Mouse (Mus musculus): ENCODE measurements around the gene Zfp982. TPM values are rescaled to one million over a fixed set of nuclear protein-coding genes. Genes with fewer than 3 reads are reported as not detected.
"Not testable (repeated sequence)": the region's sequence is repeated elsewhere in the genome, so short reads cannot be mapped to it uniquely, and the experiment has no call there.

Zfp982 gene
- 0.73 TPM in 1 of 2 replicates, not detected in the other for polyA plus RNA-seq (2012; ENCODE audit: insufficient read depth, insufficient read length, missing spikeins)

- H3K27ac ChIP-seq (ENCODE audit: insufficient read depth, low read depth, low read length); H3K4me3 ChIP-seq (ENCODE audit: insufficient read depth, low read length); H3K4me1 ChIP-seq (ENCODE audit: control insufficient read depth, insufficient read depth, low read length): not testable (repeated sequence)
Observed at GRCm38 (mm10) chr4:147492117-147492516, at the start of gene Zfp982. Gene Zfp982 (plus strand): TSS chr4:147492417.

DNA sequence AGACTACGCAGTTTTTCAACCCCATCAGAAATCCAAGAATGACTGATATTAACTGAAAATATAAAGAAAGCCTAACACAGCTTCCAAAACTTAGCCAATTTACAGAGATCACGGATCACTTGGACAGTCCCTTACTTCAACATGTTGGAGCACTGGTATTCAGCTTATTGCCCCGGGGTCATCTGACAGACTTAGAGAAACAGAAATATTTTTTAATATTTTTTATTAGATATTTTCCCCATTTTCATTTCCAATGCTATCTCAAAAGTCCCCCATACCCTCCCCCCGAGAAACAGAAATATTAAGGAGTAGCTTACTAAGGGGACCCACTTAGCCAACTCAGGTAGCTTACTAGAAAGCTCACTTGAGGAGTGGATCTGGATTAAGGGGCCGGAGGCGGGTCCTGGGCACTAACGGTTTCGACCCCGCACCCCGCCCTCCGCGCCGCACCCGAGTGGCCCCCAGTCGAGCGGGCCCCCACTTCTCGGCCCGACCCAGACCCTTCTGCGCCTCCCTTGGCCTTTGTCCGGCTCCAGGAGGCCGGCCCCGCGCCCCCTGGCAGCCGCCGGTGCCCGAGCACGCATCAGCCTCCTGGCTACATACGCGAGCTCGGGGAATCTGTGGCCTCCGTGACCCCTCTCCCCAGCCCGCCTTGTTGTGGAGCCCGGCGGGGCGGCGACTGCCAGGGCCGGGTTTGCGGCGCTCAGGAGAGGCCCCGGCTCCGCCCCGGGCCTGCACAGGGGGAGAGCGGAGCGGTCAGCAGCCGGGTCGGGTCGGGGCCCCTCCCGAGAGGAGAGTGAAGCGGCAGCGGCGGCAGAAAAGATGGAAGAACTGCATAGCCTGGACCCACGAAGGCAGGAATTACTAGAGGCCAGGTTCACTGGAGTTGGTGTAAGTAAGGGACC, 49.3 kb upstream of the Zfp982 start:
- H3K27ac ChIP-seq (ENCODE audit: insufficient read depth, low read depth, low read length); H3K4me3 ChIP-seq (ENCODE audit: insufficient read depth, low read length): not testable (repeated sequence)

DNA sequence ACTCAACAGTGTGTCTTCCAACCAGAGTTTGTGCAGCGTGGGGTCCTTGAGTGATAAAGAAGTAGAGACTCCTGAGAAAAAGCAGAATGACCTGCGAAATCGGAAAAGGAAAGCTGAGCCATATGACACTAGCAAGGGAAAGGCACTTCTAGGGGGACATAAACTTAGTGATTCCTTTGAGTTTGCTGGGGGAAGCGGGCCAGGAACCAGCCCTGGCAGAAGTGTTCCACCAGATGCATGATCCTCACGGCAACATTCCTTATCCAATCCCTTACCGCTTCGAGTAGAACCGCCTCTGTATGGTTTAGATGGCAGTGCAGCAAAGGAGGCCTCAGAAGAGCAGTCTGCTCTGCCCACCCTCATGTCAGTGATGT, 48.7 kb upstream of the Zfp982 start:
- not testable (repeated sequence) for H3K4me1 ChIP-seq (ENCODE audit: control insufficient read depth, insufficient read depth, low read length); H3K4me3 ChIP-seq (ENCODE audit: insufficient read depth, low read length); H3K27ac ChIP-seq (ENCODE audit: insufficient read depth, low read depth, low read length)

More for the DNA sequence above, 49.3 kb upstream of the Zfp982 start:
- not testable (repeated sequence) for H3K4me1 ChIP-seq (ENCODE audit: control insufficient read depth, insufficient read depth, low read length)

DNA sequence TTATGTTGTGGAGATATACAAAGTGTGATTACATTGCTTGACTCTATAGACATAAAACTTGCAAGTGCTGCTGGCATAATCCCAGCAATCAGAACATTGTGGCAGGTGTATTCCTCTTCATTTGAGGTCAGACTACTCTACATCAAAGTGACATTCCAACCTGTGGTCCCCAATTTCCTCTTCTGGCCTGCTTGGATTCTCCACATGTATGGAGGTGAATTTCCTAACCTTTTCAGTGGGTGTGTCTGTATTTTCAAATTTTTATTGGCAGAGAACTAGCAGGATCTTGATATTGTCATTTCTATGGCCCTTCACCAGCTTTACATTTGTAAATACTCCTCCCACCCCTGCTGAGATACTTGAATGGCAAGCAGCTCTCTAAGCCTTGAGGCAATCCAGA, 46.8 kb upstream of the Zfp982 start:
- H3K27ac ChIP-seq (ENCODE audit: insufficient read depth, low read depth, low read length); H3K4me3 ChIP-seq (ENCODE audit: insufficient read depth, low read length); H3K4me1 ChIP-seq (ENCODE audit: control insufficient read depth, insufficient read depth, low read length): not testable (repeated sequence)

GRCm38 (mm10) chr4:147448358-147448757, 43.9 kb upstream of the Zfp982 start:
- H3K4me1 ChIP-seq (ENCODE audit: control insufficient read depth, insufficient read depth, low read length) = no peaks in the 10 kb centered on the region
- H3K27ac ChIP-seq (ENCODE audit: insufficient read depth, low read depth, low read length) = no peak overlapping the region
- TF ChIP-seq CTCF (IDR thresholded peaks at IDR 0.05; ENCODE audit: low read depth, low read length) (no peak), POLR2A (IDR thresholded peaks at IDR 0.05; ENCODE audit: borderline replicate concordance, low read depth, low read length) (no peak)
- no peak overlapping the region for H3K4me3 ChIP-seq (ENCODE audit: insufficient read depth, low read length)

- TF ChIP-seq POLR2A (IDR thresholded peaks at IDR 0.05; ENCODE audit: borderline replicate concordance, low read depth, low read length) = no peak
- no peak for TF ChIP-seq CTCF (IDR thresholded peaks at IDR 0.05; ENCODE audit: low read depth, low read length)
- no peak overlapping the region for H3K4me3 ChIP-seq (ENCODE audit: insufficient read depth, low read length)
- H3K27ac ChIP-seq (ENCODE audit: insufficient read depth, low read depth, low read length) = no peak overlapping the region
- no peaks in the 10 kb centered on the region for H3K4me1 ChIP-seq (ENCODE audit: control insufficient read depth, insufficient read depth, low read length)
Observed at GRCm38 (mm10) chr4:147449099-147449581, 43.1 kb upstream of the Zfp982 start.

DNA sequence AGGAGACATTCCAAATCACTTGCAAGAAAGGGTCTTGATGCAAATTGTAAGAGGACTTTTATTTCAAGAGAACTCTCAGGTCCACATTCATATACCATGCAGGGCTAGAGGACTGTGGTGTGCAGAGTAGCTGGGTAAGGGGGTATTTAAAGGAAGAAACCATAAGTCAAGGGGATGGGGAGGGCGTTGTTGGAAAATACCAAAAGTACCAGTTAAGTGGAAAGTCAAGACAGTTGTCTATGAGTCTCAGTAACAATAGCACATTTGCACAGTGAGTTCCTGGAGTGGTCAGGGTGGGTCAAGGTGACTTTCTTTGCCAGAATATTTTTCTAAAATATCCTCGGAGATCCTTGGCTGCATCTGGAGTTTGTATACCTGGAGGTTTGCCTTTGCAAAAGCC, 42.2 kb upstream of the Zfp982 start:
- not testable (repeated sequence) for H3K4me1 ChIP-seq (ENCODE audit: control insufficient read depth, insufficient read depth, low read length); H3K27ac ChIP-seq (ENCODE audit: insufficient read depth, low read depth, low read length)
- H3K4me3 ChIP-seq (ENCODE audit: insufficient read depth, low read length) = 0 out of 2 replicates have a peak overlapping the region, but pooled peaks have one; percentile 3

- H3K27ac ChIP-seq (ENCODE audit: insufficient read depth, low read depth, low read length); H3K4me1 ChIP-seq (ENCODE audit: control insufficient read depth, insufficient read depth, low read length); H3K4me3 ChIP-seq (ENCODE audit: insufficient read depth, low read length): not testable (repeated sequence)
Observed at GRCm38 (mm10) chr4:147467207-147467606, 25.0 kb upstream of the Zfp982 start.

DNA sequence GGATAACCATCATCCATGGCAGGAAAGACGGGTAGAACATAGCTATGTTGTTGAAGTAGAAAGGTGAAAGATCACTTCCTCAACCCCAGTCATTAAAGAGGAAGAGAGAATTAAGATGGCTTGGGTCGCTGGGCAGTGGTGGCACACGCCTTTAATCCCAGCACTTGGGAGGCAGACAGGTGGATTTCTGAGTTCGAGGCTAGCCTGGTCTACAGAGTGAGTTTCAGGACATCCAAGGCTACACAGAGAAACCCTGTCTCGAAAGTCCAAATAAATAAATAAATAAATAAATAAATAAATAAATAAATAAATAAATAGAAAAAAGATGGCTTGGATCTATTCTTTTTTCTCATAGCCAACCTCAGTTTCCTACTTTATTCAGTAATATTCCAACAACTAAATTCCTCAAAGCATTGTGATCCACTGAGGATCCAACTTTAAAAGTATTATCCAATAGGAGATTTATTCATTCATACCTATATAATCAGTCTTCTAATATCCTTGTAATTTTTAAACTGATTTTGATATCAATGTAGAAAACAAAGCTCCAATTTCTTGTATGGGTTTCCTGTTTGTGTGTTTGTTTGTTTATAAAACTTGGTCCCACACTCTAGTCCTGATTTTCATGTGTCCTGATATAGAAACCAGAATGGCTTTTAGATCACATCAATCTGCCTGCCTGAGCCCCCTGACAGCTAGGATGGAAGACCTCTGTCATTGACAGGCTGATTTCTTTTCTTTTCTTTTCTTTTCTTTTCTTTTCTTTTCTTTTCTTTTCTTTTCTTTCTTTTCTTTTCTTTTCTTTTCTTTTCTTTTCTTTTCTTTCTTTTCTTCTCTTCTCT, 6.8 kb downstream of the Zfp982 start:
- not testable (repeated sequence) for H3K27ac ChIP-seq (ENCODE audit: insufficient read depth, low read depth, low read length); H3K4me3 ChIP-seq (ENCODE audit: insufficient read depth, low read length)

DNA sequence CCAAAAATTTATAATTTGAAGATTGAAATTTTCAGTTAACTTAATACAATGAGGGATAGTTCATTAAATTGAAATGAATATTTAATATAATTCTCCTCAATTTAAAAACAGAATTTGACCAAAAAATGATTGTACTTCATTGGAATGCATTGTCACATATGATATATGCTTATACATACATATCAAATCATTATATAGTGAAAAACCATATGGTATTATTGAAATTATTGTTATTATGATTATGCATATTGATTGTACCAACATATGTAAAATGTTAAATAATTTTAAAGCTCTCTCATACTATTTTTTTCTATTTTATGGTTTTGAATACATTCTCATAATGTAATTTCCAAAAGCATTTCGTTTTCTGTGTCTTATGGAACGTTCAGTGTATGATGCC, 17.0 kb downstream of the Zfp982 start:
- Histone ChIP-seq H3K4me3 (ENCODE audit: insufficient read depth, low read length) (no peak overlapping the region), H3K4me1 (ENCODE audit: control insufficient read depth, insufficient read depth, low read length) (no peaks in the 10 kb centered on the region)
- TF ChIP-seq POLR2A (IDR thresholded peaks at IDR 0.05; ENCODE audit: borderline replicate concordance, low read depth, low read length) (no peak), CTCF (IDR thresholded peaks at IDR 0.05; ENCODE audit: low read depth, low read length) (no peak)

More for the DNA sequence above, 6.8 kb downstream of the Zfp982 start:
- not testable (repeated sequence) for H3K4me1 ChIP-seq (ENCODE audit: control insufficient read depth, insufficient read depth, low read length)

GRCm38 (mm10) chr4:147518981-147519380, 26.8 kb downstream of the Zfp982 start:
- Histone ChIP-seq H3K4me3 (ENCODE audit: insufficient read depth, low read length) (no peak overlapping the region), H3K27ac (ENCODE audit: insufficient read depth, low read depth, low read length) (no peak overlapping the region)

More for the DNA sequence above, 17.0 kb downstream of the Zfp982 start:
- no peak overlapping the region for H3K27ac ChIP-seq (ENCODE audit: insufficient read depth, low read depth, low read length)

More at GRCm38 (mm10) chr4:147518981-147519380, 26.8 kb downstream of the Zfp982 start:
- TF ChIP-seq CTCF (IDR thresholded peaks at IDR 0.05; ENCODE audit: low read depth, low read length) (no peak), POLR2A (IDR thresholded peaks at IDR 0.05; ENCODE audit: borderline replicate concordance, low read depth, low read length) (no peak)
- no peaks in the 10 kb centered on the region for H3K4me1 ChIP-seq (ENCODE audit: control insufficient read depth, insufficient read depth, low read length)
